Mouse (Mus musculus) ovary, postnatal 36 days (tissue): ENCODE results near the gene Wdr4.
"Not testable (repeated sequence)": the region's sequence is repeated elsewhere in the genome, so short reads cannot be mapped to it uniquely, and the experiment has no call there.

Experiments used
- DNase-seq: peaks from one replicate; pipeline ENCODE4 v3.0.0; 2022; ENCODE audit warnings: low spot score, mixed read lengths

Wdr4 gene

GRCm38 (mm10) chr17:31519946-31520838 lies at the start of gene Wdr4, which contains the start of gene Ndufv3:
Wdr4 (minus strand) TSS chr17:31519980.
Ndufv3 (plus strand) TSS chr17:31520115.
- DNase-seq, result peak; percentile 98

- no peak for DNase-seq
Measured at GRCm38 (mm10) chr17:31566276-31566675, 46.5 kb upstream of the Wdr4 start.

GRCm38 (mm10) chr17:31565141-31566056 lies 45.6 kb upstream of the Wdr4 start:
- DNase-seq, result peak; percentile 75

DNA sequence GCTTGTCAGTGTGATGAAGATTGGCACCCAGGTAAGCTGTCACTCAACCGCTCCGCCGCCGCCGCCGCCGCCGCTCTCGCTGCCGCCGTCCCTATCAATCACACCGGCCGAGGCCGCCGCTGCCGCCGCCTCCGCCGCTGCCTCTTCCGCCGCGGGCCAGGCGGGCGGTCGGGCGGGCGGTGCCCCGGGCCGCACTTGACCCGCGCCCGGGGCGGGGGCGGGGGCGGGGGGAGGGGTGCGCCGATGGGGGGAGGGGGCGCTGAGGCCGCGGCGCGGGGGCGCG lies 45.0 kb upstream of the Wdr4 start:
- DNase-seq, result no peak

DNA sequence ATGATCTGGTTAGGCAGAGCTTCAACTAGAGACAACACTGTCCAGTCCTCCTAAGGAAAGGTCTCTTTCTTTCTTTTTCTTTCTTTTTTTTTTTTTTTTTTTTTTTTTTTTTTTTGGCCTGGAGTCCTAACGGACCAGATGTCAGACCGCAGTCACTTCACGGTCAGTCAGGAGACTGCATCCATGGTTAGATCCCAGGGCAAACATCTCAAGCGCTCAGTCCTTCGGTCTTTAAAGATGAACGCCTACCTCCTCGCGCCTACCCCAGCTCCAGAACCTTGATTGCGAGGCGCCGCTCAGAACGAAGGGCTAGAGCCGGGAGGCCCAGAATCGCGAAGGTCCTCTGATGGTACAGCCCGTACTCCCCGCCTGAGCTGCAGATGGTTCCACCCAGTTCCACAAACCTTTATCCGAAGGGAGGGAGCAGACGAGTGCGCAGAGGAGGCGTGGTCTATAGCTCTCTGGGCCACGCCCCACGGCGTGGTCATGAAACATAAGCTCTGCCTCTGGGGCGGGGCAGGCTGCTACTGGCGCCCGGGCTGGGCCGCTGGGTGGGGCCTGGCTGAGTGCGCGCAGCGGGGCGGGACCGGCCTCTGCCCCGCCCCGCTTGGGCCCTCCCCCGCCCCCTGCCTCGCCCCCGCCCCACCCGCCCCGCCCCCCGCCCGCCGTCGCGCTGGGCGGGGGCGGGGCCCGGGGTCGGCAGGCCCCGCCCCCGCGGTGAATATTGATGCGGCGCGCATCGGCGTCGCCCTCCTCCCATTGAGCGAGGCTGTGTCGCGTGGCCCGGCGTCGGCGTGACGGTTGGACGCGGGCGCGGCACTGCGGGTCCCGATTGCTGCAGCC lies 44.5 kb upstream of the Wdr4 start, which contains the start of gene Pknox1:
Pknox1 (plus strand) TSS at position 720 of the 843 bp plus-strand sequence.
- DNase-seq, result peak; percentile 99

GRCm38 (mm10) chr17:31563632-31564014 lies 43.8 kb upstream of the Wdr4 start:
- DNase-seq, result peak; percentile 40

DNA sequence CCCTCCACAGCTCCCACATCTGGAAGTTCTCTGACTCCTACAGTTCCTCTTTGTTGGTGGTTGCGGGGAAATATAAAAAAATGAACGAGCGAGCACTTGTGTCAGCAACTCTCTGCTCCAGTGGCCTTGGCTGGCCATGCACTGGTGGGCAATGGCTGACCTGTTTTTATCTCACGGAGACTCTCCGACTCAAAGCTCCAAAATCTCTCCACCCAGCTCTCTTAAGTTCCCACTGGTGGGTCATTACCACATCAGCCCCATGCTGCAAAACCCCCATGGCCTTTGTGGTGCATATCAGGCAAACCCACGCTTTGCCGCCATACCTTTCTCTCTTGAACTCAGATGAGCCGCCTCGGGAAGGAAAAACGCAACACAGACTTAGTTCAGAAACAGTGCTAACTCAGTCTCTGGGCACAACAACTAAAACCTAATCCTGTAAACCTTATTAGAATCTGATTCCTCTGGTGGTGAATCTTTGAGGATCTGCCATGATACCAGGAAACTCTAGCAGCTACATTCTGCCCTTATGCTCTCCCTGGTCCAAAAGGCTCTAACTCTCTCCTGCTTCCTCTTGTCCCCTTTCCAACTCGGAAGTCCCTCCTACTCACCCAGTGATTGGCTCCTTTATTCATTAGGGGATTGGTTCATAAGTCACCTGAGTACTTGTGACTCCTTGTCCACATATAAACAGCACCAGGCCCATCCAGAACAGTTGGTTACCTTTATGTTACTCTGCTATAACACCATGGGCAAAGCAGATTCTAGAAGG lies 39.4 kb upstream of the Wdr4 start:
- DNase-seq, result no peak

- no peak for DNase-seq
Measured at GRCm38 (mm10) chr17:31557947-31558542, 38.3 kb upstream of the Wdr4 start.

DNA sequence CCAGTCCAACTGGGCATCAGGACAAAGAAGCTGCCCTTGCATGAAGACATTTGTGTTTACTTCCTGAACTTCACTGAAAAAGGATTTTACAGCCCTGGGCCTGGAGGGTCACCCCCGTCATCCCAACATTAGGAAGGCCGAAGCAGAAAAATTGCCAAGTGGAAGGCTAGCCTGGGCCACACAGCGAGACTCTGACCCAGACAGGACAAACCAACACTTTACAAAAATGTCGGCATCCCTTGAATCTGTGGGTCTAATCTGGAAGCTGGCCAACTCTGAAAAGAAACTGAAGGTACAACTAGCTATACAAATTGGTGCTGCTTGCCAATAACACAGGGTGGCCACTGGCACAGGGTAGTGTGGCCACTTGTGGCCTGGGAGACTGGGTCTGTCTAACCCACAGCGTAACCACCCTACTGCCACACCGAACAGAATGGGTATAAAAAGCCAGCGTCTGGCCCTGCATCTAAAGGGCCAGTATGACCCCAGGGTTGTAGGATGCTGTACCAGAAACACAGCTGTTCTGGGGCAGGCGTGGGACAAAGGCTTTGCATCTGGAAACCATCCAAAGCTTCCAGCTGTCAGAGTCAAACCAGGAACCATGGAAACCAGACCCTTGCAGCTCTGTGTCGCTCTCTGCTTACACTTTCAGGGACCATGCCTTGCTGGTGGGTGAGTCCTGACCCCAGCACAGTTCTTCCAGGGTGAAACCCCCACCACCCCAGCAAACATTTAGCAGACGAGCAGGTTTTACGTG lies 37.5 kb upstream of the Wdr4 start:
- peak; percentile 22 for DNase-seq

DNA sequence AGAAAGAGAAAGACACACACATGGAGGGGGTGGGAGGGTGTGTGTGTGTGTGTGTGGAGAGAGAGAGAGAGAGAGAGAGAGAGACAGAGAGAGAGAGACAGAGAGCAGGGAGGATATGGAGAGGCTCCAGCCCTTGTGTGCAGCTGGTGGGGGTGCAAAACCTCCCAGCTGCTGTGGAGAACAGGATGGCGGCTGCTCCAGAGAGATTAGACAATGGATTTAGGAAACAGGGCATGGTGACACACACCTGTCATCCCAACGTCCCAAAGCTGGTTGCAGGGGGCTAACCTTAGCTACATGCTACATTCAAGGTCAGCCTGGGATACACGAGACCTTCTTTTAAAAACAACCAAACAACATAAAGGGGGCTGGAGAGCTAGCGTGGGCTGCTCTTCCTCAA lies 36.5 kb upstream of the Wdr4 start:
- no peak for DNase-seq

GRCm38 (mm10) chr17:31552601-31553000 lies 32.8 kb upstream of the Wdr4 start:
- DNase-seq, result not testable (repeated sequence)

- DNase-seq, result no peak
Measured at GRCm38 (mm10) chr17:31549389-31549788, 29.6 kb upstream of the Wdr4 start.

DNA sequence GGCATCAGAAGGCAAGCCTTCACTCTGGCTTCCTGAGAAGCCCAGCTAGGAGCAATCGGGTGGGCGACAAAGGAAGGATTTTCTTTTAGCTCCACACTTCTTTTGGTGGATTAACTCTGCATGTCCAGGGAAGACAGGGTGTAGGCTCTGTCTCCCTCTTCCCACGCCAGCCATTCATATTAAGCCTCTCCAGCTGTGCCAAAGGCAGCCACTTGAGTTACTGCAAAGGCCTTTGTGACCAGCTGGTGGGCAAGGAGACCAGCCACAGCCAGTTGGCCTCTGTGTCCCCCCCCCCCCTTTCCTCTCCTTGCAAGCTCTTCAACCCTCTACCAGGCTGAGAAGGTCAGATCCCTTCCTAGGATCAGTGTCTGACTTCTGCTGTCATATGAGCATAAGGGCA lies 28.2 kb upstream of the Wdr4 start:
- no peak for DNase-seq

- DNase-seq, result no peak
Measured at GRCm38 (mm10) chr17:31546444-31547196, 26.8 kb upstream of the Wdr4 start.

- DNase-seq, result no peak
Measured at GRCm38 (mm10) chr17:31543574-31543973, 23.8 kb upstream of the Wdr4 start.

- DNase-seq, result no peak
Measured at GRCm38 (mm10) chr17:31541460-31541831, 21.7 kb upstream of the Wdr4 start.

DNA sequence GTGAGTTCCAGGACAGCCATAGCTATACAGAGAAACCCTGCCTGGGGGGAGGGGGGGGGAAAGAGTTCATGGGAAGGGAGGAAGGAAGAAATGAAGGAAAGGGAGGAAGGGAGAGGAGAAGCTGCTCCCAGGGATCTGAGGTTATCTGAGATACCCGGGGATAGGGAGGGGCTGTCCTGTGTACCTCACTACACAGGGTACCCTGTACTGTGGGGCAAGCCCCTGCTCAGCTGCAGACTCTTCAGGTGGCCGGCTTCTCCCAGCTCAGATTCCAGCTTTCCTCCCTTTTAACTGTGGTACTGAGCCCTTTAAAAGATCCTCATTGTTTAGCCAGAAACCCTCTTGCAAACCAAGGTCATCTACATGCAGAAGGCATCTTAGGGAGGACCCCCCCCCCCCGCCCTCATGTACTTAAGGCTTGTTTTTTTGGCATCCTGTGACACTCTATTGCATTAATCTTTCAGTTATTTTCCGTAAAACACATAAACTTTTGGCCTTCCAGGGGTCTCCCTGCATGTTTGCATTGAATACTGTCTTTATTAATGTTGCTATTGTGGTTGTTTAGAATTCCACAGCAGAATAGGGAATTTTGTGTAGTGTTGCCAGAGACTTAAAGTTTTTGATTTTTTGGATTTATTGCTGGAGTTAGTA lies 21.2 kb upstream of the Wdr4 start:
- no peak for DNase-seq

- DNase-seq, result no peak
Measured at GRCm38 (mm10) chr17:31540101-31540500, 20.3 kb upstream of the Wdr4 start.
